Mouse (Mus musculus) heart, postnatal 0 days (tissue): ENCODE measurements around the gene Mcrs1. TPM values are rescaled to one million over a fixed set of nuclear protein-coding genes. Genes with fewer than 3 reads are reported as not detected.

Experiments used
- ATAC-seq: fragments of 200-750 bp; cut with Nextera tagmentation; 2 replicates; pipeline ENCODE4 v1.8.0; 2017; ENCODE audit warnings: low read depth, moderate number of reproducible peaks, moderate library complexity; ENCODE audit not compliant: insufficient read depth
- DNase-seq: peaks from one replicate; pipeline ENCODE4 v3.0.0-alpha.2; 2016; ENCODE audit warnings: low spot score
- H3K27ac ChIP-seq: fragments of 300-500 bp; sonication (generic); 2 replicates; pipeline ENCODE4 v1.5.1; 2014; ENCODE audit warnings: low read depth, mild to moderate bottlenecking
- H3K27me3 ChIP-seq: fragments of 300-500 bp; sonication (generic); 2 replicates; pipeline ENCODE4 v1.6.1; 2014; ENCODE audit warnings: low read length, mixed read lengths; ENCODE audit not compliant: control insufficient read depth, insufficient read depth
- H3K36me3 ChIP-seq: fragments of 300-500 bp; sonication (generic); replicated peaks from 2 replicates; pipeline ENCODE4 v1.6.1; 2014; ENCODE audit warnings: low read length, mixed read lengths; ENCODE audit not compliant: control insufficient read depth, insufficient read depth
- H3K4me1 ChIP-seq: fragments of 300-500 bp; sonication (generic); 2 replicates; pipeline ENCODE4 v1.6.1; 2014; ENCODE audit warnings: antibody characterized with exemption; ENCODE audit not compliant: control insufficient read depth, insufficient read depth
- H3K4me2 ChIP-seq: fragments of 300-500 bp; sonication (generic); 2 replicates; pipeline ENCODE4 v1.6.1; 2014; ENCODE audit warnings: low read depth, mild to moderate bottlenecking, low read length, moderate library complexity
- H3K4me3 ChIP-seq: fragments of 300-500 bp; sonication (generic); 2 replicates; pipeline ENCODE4 v1.5.1; 2014; ENCODE audit warnings: low read depth, low read length
- H3K9ac ChIP-seq: fragments of 300-500 bp; sonication (generic); replicated peaks from 2 replicates; pipeline ENCODE4 v1.6.1; 2014; ENCODE audit warnings: low read depth, low read length, mixed read lengths
- H3K9me3 ChIP-seq: fragments of 300-500 bp; sonication (generic); replicated peaks from 2 replicates; pipeline ENCODE4 v1.6.1; 2016; ENCODE audit warnings: low read length; ENCODE audit not compliant: control insufficient read depth
- CTCF ChIP-seq: IDR thresholded peaks from 2 replicates; pipeline ENCODE4 v1.5.1; 2016; ENCODE audit warnings: antibody characterized with exemption, control low read depth, low read depth
- EP300 ChIP-seq: IDR thresholded peaks from 2 replicates; pipeline ENCODE4 v1.6.1; 2016; ENCODE audit warnings: antibody characterized with exemption, low read depth
- WGBS: fragments of 180-500 bp; shearing (Covaris S2); extraction: QIAGEN DNeasy Blood & Tissue Kit; methylation state at CpG from one replicate; pipeline ENCODE4 v1.1.7; 2014; 5-methylcytosine and 5-hydroxymethylcytosine counted together
- polyA plus RNA-seq: library from polyadenylated mRNA; unstranded; fragments of >200 nt; fragmentation: Nextera tagmentation; extraction: Ambion mirVana; gene quantifications from 2 replicates; pipeline ENCODE4 v1.2.1, GENCODE M21; 2015
- total RNA-seq: library from RNA; depleted of rRNA; stranded (reverse); fragments of >200 nt; gene quantifications from 2 replicates; pipeline ENCODE4 v1.2.3, GENCODE M21; 2014; ENCODE audit warnings: low replicate concordance

The Mcrs1 gene
- total and polyA plus RNA-seq, 2 experiments from 2014 or later: 141 to 211 TPM

DNA sequence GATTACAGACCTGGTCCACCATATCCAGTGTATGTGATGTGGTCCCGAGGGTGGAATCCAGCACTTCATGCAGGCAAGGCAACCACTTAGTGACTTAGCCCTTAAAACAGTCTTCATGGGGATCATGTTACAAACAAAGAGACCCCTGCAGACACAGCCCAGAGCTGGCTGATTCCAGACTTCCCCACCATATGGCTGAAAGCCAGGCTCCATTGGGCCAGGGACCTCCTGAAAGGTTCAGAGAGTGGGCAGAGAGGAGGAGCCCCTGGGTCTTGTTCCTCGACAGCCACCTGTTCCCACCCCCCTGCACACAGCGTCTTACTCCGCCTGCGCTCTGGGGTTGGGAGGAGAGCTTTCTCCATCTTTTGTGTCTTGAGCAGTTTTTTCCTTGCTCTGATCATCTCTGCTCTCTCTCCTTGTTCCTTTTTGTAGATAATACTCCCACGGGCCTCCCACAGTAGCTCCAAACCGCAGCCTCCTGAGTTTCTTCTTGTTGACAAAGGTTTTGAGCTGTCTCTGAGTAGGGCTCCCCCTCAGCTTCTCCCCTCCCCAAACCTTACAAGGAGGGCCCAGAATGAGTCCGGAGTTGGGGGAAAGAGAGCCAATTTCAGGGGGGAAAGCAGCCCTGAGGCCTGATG, 30.3 kb downstream of the Mcrs1 start:
- WGBS: 21% methylated on average over 8 of the region's 8 CpGs
- no peak for DNase-seq
- Histone ChIP-seq H3K9ac (no peak overlapping the region), H3K9me3 (no peaks in the 10 kb centered on the region), H3K4me1 (peaks cover 4% of the 10 kb centered on the region; the same call in 1 of the 2 replicates), H3K27ac (no peak overlapping the region), H3K4me3 (no peak overlapping the region), H3K27me3 (peaks cover 70% of the 10 kb centered on the region), H3K4me2 (no peak overlapping the region), H3K36me3 (no peaks in the 10 kb centered on the region)
- TF ChIP-seq CTCF (no peak), EP300 (no peak)
- ATAC-seq: no peak

DNA sequence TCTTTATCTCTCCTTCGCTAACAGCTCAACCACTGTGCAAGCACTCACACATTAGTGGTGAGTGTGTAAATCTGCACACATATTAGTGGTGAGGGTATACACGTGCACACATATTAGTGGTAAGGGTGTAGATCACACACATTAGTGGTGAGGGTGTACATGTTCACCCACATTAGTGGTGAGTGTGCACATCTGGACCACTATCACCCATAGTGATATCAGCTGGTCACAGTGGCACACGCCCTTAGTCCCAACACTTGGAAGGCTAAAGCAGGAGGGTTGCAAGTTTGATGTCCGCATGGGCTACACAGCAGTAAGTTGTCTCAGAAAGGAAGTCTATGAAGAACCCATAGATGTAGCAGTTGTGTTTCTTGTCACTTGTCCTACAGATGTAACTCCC, 34.1 kb downstream of the Mcrs1 start:
- Histone ChIP-seq H3K9ac (no peak overlapping the region), H3K36me3 (peaks cover 9% of the 10 kb centered on the region), H3K4me2 (no peak overlapping the region), H3K4me1 (no peaks in the 10 kb centered on the region), H3K9me3 (no peaks in the 10 kb centered on the region), H3K4me3 (no peak overlapping the region), H3K27ac (no peak overlapping the region), H3K27me3 (peaks cover 32% of the 10 kb centered on the region)
- TF ChIP-seq CTCF: no peak
- TF ChIP-seq EP300: no peak
- 85% methylated on average over 4 of the region's 4 CpGs for WGBS
- ATAC-seq (no peak), DNase-seq (no peak)

DNA sequence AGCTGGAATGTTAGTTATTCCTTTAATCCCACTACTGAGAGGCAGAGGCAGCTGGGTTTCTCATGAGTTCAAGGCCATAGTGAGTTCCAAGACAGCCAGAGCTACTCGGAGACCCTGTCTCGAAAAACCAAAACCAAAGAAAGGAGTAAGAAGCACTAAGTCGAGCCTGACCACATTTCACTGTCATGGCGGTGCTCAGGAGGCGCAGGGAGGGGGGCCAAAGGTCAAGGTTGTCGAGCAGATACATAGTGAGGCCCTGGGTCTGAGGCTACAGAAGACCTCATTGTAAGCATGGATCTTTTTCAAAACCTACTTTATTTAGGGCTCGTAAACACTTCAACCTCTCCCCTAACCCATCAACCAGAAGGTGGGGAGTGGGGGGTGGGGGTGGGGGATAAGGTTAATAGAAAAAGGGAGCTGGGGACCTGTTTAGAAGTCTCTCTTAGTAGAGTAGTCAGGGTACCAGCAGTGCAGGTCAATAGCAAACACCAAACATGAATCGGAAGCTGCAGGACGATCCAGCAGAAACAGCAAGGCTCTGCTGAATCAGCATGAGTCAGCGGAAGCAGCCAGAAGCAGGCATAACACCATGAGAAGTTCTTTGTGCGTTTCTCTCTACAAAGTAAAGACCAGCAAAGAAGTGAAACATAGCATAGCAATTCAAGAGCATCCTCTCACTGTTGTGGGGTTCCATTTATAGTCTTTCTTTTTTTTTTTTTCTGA, 35.9 kb downstream of the Mcrs1 start:
- H3K4me3 ChIP-seq: no peak overlapping the region
- no peak overlapping the region for H3K4me2 ChIP-seq
- peaks cover 15% of the 10 kb centered on the region; the same call in 1 of the 2 replicates for H3K27me3 ChIP-seq
- 86% methylated on average over 11 of the region's 11 CpGs for WGBS
- H3K9me3 ChIP-seq: no peaks in the 10 kb centered on the region
- TF ChIP-seq EP300 (no peak), CTCF (no peak)
- DNase-seq (no peak), ATAC-seq (no peak)
- no peaks in the 10 kb centered on the region for H3K4me1 ChIP-seq
- H3K9ac ChIP-seq: no peak overlapping the region
- peaks cover 26% of the 10 kb centered on the region for H3K36me3 ChIP-seq
- H3K27ac ChIP-seq: no peak overlapping the region

DNA sequence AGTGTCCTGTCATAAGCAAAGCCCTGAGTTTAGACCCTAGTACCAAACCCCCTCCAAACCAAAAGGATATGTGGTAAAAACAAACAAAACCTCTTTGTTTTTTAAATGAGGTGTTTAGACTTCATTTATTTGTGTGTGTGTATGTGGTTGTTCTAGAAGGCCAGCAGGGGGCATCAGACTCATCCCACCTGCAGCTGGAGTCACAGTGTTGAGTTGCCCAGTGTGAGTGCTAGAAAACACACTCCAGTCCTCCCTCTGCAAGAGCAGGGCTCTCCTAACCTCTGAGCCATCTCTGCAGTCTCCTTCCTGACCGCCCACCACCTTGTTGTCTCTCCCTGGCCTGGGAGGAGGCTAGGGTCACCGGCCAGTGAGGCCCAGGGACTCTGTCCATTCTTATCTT, 36.8 kb downstream of the Mcrs1 start:
- Histone ChIP-seq H3K4me2 (no peak overlapping the region), H3K4me1 (no peaks in the 10 kb centered on the region), H3K9me3 (no peaks in the 10 kb centered on the region), H3K27me3 (peaks cover 8% of the 10 kb centered on the region; the same call in 1 of the 2 replicates), H3K27ac (no peak overlapping the region), H3K9ac (no peak overlapping the region), H3K4me3 (no peak overlapping the region), H3K36me3 (peaks cover 32% of the 10 kb centered on the region)
- WGBS: 82% methylated on average over 2 of the region's 2 CpGs
- TF ChIP-seq CTCF: peak; percentile 35
- no peak for TF ChIP-seq EP300
- ATAC-seq (no peak), DNase-seq (no peak)

DNA sequence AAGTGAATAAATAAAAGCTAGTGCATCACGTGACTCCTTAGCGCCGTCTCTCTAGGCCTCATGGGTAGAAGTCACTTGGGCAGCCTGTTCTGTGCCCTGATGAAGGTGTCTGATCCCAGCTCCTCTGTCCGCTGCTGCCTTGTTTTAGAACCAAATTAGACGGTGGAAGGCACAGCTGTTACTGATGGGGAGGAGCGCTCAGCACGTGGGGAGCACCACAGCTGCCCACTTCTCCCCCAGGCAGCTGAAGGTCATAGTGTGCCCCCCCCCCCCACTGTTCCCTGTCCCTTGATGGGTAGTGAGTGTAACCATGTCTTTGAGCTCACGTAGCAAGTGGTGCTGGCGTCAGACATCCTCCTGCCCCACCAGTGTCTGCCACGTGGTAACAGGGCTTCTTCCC, 38.6 kb downstream of the Mcrs1 start:
- H3K4me3 ChIP-seq: no peak overlapping the region
- H3K9me3 ChIP-seq: no peaks in the 10 kb centered on the region
- no peak overlapping the region for H3K9ac ChIP-seq
- TF ChIP-seq CTCF (no peak), EP300 (no peak)
- H3K4me1 ChIP-seq: no peaks in the 10 kb centered on the region
- peaks cover 46% of the 10 kb centered on the region for H3K36me3 ChIP-seq
- no peaks in the 10 kb centered on the region for H3K27me3 ChIP-seq
- ATAC-seq: no peak
- no peak overlapping the region for H3K4me2 ChIP-seq
- no peak for DNase-seq
- no peak overlapping the region for H3K27ac ChIP-seq
- 78% methylated on average over 10 of the region's 10 CpGs for whole genome bisulfite sequencing

DNA sequence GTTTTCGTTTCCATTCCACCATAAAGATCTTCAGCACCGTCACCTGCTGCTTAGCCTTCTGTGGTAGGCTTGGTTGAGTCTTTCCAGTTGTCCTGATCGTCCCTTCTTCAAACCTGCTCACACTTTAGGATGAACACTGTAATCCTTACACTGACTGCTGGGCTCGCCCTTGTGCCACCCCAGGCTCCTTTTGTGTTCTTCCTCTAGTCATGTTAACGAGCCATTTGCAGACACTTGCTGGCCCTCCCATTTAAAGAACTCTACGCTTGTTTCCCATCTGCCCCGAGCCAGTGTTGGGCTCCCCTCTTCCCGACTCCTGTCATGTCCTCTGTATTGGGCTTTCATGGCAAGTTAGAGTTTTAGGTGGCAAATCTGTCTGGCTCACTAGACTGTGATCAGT, 45.8 kb downstream of the Mcrs1 start:
- TF ChIP-seq CTCF (no peak), EP300 (no peak)
- Histone ChIP-seq H3K27ac (no peak overlapping the region), H3K27me3 (no peaks in the 10 kb centered on the region), H3K9ac (no peak overlapping the region), H3K4me3 (no peak overlapping the region), H3K4me1 (no peaks in the 10 kb centered on the region), H3K9me3 (no peaks in the 10 kb centered on the region), H3K4me2 (no peak overlapping the region), H3K36me3 (peaks cover 44% of the 10 kb centered on the region)
- ATAC-seq (no peak), DNase-seq (no peak)
- WGBS: 86% methylated on average over 8 of the region's 8 CpGs
